Mouse (Mus musculus) layer of hippocampus, adult 8-10 months (tissue): ENCODE results near the gene Lbp. TPM values are rescaled to one million over a fixed set of nuclear protein-coding genes. Genes with fewer than 3 reads are reported as not detected.

Experiments
- DNase-seq, 2 experiments: peaks; one replicate each; pipeline ENCODE4 v3.0.0; 2022; ENCODE audit warnings: low spot score in 2 of 2
- total RNA-seq, 4 experiments: library from RNA; stranded (reverse); gene quantifications; 2 replicates each; pipeline ENCODE4 v1.2.4; 2022

The Lbp gene
- total RNA-seq, 4 experiments from 2014 or later = 2.1 to 2.9 (median 2.6) TPM

DNA sequence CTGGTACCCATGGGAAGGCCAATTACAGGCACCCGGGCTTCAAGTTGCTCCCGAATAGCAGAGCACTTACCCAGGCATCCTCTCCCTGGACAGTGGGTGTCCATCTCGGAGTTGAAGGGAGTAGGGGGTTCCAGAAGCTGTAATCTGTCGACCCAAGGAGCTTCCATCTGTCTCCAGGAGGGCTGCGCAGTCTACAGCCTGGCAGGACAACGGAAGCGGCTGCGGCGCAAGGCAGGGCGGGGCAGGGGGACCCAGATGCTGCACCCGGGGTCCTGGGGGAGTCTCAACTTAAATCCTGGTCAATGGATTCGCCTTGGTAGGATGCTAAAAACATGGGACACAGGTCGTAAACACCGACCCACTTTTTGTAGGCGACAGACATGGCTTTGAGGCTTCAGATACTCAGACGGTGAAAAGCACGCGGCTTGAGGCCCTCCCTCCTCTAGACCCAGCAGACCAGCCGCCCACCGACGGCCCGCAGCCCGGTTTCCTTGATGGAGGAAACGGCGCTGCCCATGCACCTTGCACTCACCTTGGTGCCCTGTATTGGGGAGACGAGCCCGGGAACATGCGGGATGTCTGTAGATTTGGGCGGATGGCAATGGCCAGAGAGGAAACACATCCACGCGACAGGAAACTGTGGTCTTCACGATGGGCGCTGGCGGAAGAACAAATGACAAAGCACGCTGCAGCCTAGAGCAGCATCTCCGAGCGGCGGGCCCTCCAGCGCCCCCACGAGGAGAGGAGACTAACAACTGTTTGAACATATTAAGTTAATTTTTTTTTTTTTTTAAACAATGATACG is 54.8 kb downstream of the Lbp start:
- DNase-seq = peak; percentile 73 to 85

DNA sequence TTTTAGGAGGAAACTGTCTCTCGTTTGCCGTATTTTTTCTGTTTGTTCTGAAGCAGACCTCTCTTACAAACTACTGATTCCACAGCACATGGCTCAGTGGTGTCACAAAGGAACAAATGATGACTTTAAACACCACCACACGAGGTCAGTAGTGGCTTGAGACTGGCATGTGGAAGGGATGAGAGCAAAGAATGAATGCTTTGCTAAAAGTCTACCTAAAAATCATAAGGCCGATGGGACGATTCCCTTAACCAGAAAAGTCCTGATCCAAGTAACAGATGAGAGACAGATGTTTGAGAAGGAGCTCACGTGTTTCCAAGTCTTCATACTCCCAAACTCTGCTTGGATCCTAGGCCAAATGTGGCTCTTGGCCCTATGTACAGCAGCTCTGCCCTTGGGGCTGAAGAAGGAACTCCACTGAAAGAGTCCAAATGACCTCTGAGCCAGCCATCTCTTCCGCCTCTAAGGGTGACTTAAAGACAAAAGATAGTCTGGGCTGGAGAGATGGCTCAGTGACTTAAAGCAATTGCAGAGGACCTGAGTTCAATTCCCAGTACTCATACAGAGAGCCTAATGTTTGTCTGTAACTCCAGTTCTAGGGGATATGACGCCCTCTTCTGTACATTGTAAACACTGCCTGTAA is 55.5 kb downstream of the Lbp start:
- no peak for DNase-seq

DNA sequence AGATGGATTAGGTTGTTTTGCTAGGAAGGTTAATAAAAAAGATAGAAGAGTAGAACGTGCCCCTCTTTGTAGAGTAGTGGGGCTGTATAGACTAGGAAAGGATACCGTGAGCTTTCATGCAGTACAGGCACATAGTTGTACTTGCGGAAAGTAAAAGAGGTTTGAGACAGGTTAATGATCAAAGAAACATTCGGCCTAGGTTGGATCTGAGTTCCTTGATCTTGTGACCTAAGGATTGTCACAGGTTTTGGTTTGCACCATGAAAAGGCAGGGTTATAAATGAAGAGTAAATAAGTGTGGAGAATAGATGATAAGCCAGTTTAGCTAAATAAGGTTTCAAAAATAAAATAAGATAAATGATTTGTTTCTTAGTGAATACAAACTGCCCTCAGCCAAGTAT is 57.9 kb downstream of the Lbp start:
- no peak for DNase-seq

DNA sequence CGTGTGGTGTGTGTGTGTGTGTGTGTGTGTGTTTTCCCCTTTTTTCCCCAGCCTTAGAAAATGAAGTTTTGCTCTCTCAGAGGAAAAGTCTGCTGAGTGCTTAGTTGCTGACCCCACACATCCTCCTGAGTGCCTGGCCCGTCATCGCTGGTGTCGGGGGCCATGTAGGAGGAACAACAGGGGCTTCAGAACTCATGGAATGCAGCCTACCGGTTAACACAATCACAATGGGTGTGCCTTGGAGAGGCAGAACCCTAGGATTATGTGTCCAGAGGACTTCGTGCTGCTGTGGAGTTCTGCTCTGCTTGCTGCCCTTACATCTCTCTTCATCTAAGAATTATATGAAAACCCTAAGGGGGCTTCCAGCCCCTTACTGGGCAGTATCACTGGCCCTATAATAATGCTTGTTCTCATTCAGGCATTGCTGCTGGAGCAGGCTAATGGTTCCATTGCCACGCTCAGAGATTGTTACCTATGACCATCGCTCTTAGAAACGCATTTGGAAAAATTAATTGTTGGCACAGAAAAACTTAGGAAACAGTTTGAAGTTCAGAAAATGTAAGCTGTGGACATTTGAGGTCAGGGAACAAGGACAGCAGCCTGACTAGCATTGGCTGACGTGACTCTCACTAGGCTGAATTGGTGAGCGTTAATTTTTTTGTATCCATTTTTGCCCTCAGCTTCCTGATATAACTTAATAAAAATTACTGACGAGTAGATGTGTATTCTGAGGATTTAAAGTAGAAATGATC is 59.0 kb downstream of the Lbp start:
- no peak for DNase-seq

DNA sequence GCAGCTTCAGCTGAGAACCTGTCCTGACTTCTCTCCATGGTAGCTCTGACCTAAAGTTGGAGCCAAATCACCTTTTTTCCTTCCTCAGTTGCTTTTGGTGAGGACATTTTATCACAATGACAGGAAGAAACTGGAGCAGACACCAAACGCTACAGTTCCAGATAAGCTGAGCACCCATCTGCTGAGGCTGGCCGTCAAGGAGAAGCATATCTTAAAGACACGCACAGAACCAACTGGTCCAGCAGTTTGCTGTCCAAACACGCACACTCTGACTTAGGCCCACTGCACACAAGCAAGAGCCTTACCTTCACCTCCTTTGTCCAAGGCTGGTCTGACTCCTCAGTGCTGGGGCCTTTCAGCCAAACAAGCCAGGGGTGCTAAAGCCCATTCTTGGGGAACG is 61.4 kb downstream of the Lbp start:
- DNase-seq = no peak

DNA sequence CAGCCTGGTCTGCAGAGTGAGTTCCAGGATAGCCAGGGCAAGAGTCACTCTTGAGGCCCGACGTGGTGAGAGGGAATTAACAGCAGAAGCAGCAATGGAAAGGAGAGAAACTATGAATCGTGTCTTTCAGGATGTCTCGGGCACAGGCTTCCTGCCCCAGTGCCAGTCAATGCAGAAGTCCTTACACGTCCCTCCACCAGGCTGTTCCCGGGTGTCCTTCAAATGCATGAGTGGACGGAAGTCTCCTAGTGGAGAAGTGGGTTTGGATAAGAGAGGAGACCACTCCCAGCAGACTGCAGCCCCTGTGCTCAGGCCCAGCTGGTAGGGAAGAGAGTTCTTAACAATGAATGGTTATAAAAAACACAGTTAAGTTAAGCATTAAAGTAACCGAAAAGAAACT is 62.0 kb downstream of the Lbp start:
- DNase-seq = no peak

DNA sequence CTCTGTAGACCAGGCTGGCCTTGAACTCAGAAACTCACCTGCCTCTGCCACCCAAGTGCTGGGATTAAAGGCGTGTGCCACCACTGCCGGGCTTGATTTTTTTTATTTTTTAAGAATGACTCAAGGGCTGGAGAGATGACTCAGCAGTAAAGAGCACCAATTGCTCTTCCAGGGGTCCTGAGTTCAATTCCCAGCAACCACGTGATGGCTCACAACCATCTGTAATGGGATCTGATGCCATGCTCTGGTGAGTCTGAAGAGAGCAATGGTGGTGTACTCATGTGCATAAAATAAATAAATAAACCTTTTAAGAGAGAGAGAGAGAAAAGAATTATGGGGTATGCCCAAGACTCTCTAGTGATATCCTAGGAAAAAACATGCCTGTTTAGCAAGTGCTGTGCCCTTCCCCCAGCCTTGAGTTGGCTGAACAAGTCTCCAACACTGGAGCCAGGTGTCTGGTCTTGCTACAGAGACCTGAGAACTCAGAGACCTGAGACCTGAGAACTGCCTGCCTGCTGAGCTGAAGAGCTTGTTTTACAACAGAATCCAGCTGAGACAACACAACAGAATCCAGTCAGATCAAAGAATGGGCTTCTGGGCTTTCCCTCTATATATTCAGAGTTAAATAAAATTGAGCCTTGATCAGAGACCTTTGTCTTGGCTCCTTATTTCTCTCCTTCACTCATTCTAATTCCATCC is 63.3 kb downstream of the Lbp start:
- no peak for DNase-seq

DNA sequence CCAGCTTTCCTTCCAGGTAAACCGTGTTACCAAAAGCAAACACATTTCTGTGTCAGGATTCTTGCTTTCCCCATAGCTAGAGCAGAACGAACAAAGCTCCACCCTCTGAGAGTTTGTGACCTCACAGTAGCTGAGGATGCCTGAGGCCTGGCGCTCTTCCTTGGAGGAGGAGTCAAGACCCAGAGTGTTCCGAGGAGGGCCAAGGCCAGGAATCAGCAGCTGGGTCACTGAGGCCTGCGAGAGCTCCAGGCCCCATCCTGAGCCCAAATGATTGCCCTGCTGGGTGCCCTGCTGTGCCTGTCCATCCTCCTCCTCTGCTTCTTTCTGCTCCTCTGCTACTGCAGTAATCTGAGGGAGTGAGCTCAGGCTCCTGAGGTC is 63.9 kb downstream of the Lbp start:
- DNase-seq = no peak

DNA sequence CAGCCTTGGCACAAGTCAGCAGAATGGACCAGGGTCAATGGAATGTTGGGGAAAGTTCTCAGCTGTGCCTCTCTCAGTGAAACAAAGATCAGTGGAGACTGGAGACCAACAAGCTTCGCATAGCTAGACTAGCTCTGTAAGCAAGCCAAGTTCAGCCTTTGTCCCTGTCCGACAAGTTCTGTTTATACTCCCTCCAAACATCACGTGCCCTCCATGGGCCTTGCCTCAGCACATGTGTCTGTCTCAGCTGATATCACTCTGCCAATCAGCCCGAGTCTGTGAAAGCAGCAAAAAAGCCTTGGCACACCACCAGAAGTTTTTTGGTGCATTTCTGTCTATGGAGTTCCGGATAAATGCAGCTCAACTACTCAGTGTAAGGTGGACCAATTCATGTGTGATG is 66.8 kb downstream of the Lbp start:
- no peak for DNase-seq

DNA sequence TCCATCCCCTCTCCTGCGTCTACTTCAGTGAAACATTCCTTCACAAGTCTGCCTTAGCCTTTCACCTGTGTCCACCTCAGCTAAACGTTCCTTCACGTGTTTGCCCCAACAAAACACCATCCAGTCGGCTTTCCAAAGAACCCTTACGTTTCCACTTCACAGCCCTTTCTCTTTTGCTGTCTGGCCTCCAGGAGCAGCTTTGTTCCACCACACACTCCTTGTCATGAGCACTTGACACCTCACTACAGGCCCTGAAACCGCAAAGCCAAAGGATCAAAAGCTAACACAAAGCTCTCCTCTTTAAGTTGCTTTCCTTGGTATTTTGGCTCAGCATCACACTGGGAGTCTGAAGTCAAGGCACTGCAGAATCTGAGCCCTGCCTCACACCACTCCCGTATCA is 67.2 kb downstream of the Lbp start:
- DNase-seq = no peak

DNA sequence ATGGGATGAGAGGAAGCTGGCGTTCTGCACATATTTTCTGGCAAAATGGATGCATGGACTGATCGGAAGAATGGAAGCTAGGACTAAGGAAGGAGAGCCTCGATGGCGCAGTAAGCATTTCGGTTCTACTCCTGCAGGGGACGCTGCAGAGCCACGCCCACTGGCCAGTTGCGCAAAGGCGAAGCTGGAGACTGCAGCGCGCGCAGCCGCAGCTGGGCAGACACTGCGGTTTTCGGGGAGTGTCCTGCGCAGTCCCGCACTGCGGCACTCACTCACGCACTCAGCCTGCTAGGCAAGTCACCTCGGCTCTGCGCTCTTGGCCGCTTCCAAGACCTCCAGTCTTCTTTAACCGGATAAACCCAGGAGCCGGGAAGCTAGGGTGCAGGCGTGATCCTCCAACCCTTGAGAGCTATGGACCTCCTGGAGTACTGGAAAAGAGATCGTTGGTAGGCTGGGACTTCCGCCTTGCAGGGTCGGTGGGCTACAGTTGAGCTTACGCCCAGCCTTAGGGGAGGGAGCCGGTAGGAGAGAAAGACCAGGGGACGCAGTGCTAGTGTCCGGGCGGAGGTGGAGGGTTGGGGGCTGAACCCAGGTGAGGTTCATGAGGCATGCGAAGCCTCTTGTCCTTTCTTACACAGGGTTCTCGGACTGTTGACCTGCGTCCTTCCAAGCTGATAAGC is 69.3 kb downstream of the Lbp start, which contains the start of gene Snhg11:
Snhg11 (plus strand) TSS at position 196 of the 680 bp plus-strand sequence.
- DNase-seq = peak; percentile 87 to 92

DNA sequence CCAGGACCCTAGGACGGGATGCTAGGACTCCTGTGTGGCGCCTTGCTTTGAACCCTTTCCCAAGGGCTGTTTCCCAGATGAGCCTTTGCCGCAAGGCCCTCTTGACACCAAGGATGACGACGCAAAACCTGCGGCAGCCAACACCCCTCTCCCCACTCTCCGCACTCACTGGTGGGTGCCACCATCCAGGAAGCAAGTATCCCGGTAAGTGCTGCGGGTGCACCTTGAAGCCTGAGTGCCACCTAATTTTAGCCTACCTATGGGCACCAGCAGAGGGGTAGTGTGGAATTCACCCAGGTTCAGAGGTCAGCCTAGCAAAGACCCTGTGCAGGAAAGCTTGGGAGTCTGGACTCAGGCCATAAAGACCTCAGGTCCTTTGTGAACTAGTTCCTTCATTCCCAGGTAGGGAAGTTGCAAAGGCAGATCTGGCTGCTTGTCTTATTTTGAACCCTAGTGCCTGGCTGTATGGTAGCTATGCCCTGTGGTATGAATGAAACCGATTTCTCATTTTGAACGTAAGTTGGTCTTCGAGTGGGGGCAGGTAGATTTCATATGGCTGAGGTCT is 69.9 kb downstream of the Lbp start:
- no peak for DNase-seq

DNA sequence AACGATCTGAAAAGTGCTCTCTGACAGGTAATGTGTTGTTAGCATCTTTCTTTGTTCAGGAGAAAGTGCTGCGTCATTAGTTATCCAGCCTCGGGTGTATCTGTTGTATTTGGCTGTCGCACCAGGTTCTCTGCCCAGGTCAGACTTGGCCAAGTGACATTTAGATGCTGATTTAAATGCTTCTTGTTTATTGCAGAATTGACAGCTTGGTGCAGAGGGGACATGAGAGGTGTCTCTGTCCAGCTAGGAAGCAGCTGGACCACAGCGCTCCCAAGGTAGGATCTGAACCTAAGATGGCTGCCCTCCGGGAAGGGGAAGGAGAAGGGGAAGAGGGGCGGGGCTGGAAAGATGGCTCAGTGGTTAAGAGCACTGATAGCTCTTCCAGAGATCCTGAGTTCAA is 70.5 kb downstream of the Lbp start:
- peak in 1 of 2 experiments; percentile 50 for DNase-seq

DNA sequence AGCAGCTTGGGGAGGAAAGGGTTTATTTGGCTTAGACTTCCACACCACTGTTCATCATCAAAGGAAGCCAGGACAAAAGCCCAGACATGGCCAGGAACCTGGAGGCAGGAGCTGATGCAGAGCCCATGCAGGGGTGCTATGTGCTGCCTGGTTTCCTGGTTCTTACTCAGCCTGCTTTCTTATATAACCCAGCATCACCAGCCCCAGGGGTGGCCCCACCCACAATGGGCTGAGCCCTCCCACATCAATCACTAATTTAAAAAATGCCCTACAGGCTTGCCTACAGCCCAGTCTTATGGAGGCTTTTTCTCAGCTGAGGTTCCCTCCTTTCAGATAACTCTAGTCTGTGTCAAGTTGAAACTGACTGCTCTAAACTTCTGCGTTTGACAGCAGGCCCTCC is 71.5 kb downstream of the Lbp start:
- peak in 1 of 2 experiments; percentile 42 for DNase-seq

DNA sequence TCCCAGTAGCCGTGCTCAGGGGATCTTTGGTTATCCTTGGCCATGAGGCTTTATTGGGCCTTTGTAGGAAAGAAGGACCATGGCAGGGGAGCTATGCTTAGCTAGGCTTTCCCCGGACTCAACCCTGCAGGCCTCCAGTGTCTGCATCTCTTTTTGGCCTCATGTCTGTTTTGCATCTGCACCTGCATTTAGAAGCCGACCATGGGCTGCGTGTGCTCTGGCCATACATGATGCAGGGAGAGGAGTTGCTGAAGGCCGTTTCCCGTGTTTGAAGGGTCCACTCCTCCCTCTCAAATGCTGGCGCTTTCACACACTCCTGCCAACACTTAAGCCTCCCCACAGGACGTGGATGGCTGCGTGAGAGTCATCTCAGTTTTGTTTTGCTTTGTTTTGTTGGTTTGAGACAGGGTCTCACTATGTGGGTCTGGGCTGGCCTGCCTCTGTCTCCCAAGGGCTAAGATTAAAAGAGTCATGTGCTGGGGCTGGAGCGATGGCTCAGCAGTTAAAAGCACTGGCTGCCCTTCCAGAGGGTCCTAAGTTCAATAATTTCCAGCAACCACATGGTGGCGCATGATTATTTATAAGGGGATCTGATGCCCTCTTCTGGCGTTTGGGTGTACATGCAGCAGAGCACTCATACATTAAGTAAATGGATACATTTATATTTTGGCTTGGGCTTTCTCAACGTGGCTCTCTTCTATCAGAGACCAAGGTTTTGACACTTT is 73.2 kb downstream of the Lbp start:
- DNase-seq = peak in 1 of 2 experiments; percentile 55

Other genes starting within 250 kb of the Lbp start
- 10 to 100 TPM in 3 of 4 experiments, 1 to 10 TPM in 1; 9.1 to 14.2 (median 12.7) TPM for gene Tgm2, start 160.1 kb upstream of the Lbp start, total RNA-seq
- 1 to 10 TPM; 3.3 to 5.3 (median 4.5) TPM for gene D630003M21Rik, start 77.3 kb upstream of the Lbp start, total RNA-seq
- gene Bpi, start 48.4 kb upstream of the Lbp start, total RNA-seq = not detected
- 100 to 1,000 TPM; 519 to 896 (median 704) TPM for gene Snhg11, start 69.1 kb downstream of the Lbp start, total RNA-seq
- gene Ralgapb, start 103.4 kb downstream of the Lbp start, total RNA-seq = 100 to 1,000 TPM in 1 of 4 experiments, 10 to 100 TPM in 3; 83.1 to 102 (median 93.3) TPM
- not detected for gene Adig, start 196.1 kb downstream of the Lbp start, total RNA-seq
- under 1 TPM in 1 of 4 experiments, not detected in 3; 0.56 TPM for gene Arhgap40, start 206.3 kb downstream of the Lbp start, total RNA-seq